Mouse (Mus musculus): ENCODE data around the gene Thtpa.
A peak's percentile ranks its signal among the peaks of the same experiment; 100 is the strongest.

Gene Thtpa

GRCm38 (mm10) chr14:55125711-55126110, 31.1 kb downstream of the Thtpa start:
- DNase-seq (ENCODE audit: inconsistent age in 2 of 2, low spot score in 1 of 2) = peak; percentile 49 to 78

DNA sequence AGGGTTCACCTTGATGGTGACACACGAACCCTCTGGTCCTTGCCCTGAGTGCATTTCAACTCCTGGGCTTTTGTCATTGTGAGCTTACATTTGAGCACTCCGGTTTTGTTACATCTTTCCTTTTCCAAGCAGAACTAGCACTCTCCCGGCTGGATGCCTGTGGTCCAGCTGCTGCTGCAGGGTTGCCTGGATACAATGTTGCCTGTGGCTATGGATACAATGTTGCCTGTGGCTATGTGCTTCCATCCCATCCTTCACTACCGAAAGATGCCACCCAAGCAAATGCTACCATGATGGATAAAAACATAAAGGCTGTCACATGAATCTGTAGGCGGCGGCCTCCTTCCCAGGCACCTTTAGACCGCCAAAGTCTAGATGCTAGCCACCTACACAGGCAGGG, 31.9 kb downstream of the Thtpa start:
- DNase-seq (ENCODE audit: inconsistent age in 2 of 2, low spot score in 1 of 2) = no peak

GRCm38 (mm10) chr14:55135676-55136075, 41.1 kb downstream of the Thtpa start:
- no peak for DNase-seq (ENCODE audit: inconsistent age in 2 of 2, low spot score in 1 of 2)

DNA sequence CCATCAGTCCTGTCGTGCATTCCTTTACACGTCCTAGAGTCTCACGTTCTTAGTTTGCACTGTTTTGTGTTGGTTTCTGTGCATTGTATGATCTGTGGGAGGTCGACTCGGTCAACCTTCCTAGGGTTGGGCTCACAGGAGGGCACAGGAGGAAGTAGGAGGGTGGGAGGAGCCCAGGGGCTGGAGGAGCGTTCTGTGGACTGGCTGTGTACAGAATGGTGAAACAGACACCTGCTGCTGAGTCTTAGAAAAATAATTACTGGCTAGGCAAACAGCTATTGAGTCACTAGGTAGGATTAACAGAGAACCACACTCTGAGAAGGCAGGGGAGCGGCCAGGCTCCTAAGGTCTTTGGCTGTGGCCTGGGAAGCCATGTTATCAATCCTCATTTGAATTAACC, 44.7 kb downstream of the Thtpa start:
- DNase-seq (ENCODE audit: inconsistent age in 2 of 2, low spot score in 1 of 2) = no peak

DNA sequence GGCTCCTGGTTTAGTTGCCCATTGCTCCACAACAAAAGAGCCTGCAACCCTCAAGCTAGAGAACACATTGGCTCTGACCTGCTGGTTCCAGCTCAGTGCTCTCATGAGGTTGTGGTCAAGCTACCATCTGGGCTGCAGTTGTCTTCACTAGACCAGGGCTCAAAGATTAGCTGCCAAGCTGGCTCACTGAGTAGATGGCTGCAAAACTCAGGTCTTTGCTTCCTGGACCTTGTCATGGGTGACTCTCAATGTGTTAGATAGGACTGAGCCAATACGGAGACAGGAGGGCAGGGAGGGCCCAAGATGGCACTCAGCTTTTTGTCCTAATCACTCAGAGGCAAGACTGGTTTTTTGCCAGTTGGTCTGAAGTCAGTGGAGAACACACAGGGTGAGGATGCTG, 51.7 kb downstream of the Thtpa start:
- DNase-seq (ENCODE audit: inconsistent age in 2 of 2, low spot score in 1 of 2) = no peak

GRCm38 (mm10) chr14:55146829-55147401, 52.3 kb downstream of the Thtpa start:
- DNase-seq (ENCODE audit: inconsistent age in 2 of 2, low spot score in 1 of 2) = peak in 1 of 2 experiments; percentile 59

DNA sequence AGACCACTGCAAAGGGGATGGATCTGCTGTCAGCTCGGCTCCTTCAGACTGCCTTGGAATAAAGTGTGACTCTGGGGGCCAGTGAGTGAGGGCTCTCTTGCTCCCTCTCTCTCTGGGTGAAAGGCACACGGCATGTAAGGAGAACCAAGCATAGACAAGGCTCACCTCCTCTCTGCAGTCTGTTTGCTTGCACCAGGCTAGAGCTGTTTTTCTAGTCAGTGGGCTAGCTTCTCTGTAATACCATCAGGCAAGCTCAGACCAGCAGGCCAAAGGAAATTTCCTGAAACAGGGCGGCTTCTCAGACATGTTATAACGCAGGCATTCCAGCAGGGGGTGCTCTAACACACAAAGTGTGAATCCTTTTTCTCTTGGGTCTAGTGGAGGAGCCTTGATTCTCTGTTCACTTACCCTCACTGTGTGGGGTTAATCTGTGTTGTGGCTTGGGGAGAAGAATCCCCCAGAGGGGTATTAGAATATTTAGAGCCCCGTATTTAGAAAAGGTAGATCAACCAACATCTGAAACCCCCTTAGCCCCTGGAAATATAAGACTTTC, 53.9 kb downstream of the Thtpa start:
- DNase-seq (ENCODE audit: inconsistent age in 2 of 2, low spot score in 1 of 2) = peak; percentile 46 to 84

Data from adrenal gland, adult (tissue).